Mouse (Mus musculus): ENCODE data around the gene Inpp1.

The Inpp1 gene

DNA sequence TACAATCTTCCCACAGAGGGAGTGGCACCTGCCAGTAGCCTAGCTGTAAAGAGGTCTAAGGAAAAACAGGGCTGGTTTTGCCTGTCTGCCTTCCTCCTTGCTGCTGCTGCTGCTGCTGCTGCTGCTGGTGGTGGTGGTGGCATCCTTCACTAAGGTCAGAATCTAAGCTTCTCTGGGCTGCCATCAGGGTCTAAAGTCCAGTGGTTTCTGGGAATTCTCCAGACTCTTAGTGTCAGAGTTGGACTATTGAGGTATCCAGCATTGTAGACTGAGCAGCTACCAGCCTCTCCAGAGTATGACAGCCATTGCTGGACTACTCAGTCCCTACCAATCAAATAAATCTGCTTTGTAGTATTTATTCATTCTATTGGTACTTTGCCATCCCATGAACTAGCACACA lies 24.8 kb downstream of the Inpp1 start:
- no peak for DNase-seq (ENCODE audit: low read depth, low spot score)

DNA sequence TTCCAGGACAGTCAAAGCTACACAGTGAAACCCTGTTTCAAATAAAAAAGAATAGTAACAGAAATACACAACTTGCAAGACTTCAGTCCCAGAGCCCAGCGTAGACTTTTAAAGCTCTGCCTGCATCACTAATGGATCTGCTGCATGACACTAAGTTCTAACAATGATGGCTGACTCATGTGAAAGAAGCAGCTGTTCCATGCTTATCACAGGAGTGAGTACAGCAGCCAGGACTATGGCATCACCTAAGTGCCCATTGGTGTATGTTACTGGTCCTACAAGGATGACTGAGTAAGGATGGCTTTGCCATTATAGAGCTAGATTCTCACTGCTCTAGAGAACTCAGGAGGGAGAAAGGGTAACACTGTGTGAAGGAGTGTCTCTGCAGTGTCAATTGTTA lies 30.2 kb downstream of the Inpp1 start:
- DNase-seq (ENCODE audit: low read depth, low spot score): no peak

DNA sequence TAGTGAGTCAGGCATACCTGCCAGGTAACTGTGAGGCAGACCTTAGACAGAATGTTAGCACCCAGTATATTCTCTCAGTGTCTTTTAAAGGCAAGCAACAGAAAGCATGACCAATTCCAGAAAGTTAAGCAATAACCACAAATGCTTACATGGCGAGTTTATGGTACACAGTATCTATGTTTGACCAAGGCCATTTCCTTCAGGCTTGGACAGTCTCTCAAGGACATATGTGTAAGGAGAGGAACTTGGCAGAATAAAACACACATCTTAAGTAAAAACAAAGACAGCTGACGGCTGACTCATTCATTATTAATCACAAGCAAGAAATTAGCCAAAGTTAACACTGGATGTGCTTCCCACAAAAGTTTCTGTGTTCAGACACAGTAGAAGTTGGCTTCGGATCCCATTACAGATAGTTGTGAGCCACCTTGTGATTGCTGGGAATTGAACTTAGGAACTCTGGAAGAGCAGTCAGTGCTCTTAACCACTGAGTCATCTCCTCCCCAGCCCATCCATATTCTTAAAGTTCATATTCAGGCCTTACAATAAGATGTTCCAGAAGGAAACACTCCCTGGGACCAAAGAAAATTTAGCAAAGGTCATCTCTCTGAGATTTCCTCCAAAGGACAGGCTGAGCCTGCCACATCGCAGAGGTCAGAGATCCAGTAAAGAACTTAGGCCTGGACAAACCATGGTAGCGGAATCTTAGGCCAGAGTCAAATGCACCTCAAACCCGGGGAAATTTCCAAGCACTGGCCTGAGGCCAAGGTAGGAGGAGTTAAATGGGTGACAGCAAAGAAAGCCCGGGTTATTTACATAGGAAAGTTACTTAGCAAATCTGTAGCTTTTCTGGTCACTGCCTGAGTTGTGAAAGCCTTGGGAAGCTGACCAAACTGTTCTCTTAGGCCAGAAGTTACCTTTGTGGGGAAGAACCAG lies 52.0 kb downstream of the Inpp1 start:
- no peak for DNase-seq (ENCODE audit: low read depth, low spot score)

GRCm38 (mm10) chr1:52763894-52764809 lies 53.3 kb downstream of the Inpp1 start:
- no peak for DNase-seq (ENCODE audit: low read depth, low spot score)

- DNase-seq (ENCODE audit: low read depth, low spot score): no peak
Measured at GRCm38 (mm10) chr1:52758174-52758573, 59.3 kb downstream of the Inpp1 start.

GRCm38 (mm10) chr1:52754331-52754730 lies 63.2 kb downstream of the Inpp1 start:
- no peak for DNase-seq (ENCODE audit: low read depth, low spot score)

GRCm38 (mm10) chr1:52753828-52754227 lies 63.7 kb downstream of the Inpp1 start:
- no peak for DNase-seq (ENCODE audit: low read depth, low spot score)

DNA sequence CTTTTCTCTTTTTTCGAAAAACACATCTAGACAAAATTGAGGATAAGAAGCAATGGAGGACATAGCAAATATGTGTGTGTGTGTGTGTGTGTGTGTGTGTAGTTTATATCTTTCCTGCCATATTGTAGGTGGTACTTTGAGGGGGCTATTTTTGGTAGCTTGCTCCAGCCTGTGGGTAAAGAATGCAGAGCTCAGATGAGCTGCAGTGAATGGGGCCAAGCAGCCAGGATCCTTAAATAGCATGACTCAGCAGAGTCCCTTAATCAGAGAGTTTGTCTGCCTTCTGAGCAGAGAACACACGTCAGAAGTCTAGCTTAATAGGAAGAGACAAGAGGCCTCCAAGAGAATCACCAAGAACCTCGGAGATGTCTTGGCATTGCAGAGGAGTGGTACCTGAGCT lies 64.8 kb downstream of the Inpp1 start:
- DNase-seq (ENCODE audit: low read depth, low spot score): no peak

GRCm38 (mm10) chr1:52751634-52752033 lies 65.9 kb downstream of the Inpp1 start:
- no peak for DNase-seq (ENCODE audit: low read depth, low spot score)

DNA sequence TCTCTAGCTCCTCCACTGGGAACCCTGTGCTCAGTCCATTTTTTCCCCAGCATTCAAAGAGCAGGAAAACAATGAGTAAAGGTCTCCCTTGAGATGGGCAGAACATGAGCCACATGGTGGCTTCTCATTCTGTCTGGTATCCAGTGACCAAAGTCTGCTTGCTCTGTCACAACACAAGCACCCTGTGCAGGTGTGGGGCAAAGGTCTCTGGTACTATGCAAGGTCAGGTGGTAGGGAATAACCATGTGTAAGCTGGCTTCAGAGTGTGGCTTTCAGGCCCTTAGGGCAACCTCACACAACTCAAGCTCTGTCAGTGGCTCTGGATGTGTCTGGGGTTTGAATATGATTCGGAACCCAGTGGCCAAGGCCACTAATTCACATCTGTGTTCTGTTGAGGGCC lies 67.5 kb downstream of the Inpp1 start:
- no peak for DNase-seq (ENCODE audit: low read depth, low spot score)

DNA sequence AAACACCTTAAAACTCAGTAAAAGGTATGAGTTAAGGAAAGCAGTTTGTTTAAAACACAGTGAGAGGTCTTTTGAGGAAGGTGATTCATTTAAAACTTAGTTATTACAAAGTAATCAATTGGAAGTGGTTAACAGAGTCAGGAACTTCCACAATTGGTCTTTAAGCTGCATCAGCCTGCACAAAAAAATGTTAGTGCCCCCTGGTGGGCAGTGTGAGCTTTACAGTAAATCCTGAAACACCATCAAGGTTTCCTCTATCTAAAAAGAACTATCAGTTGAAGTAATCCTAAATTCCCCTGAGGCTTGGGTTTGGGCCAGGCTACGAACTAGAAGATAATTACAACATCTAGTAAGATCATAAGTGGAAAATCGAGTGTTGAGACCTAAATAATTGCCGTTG lies 69.2 kb downstream of the Inpp1 start:
- no peak for DNase-seq (ENCODE audit: low read depth, low spot score)

DNA sequence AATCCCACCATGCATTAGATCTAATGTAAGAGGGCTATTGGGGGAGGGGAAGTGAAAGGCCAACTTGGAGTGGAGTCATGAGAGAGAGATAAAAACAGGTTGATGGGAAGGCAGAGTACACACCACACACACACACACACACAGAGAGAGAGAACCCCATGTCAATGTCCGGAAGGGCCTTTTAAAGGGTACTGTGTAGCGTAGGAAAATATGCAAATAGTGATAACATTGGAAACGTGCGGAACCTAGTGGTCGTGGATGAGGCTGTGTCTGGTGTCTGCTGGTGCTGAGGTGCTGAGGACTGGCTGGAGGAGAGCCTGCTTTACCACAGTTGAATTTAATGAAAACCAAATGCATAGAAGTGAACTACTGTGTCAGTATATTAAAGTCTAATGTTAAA lies 74.9 kb downstream of the Inpp1 start:
- DNase-seq (ENCODE audit: low read depth, low spot score): no peak

All from WW6 (cell line).